Mouse (Mus musculus) liver, adult 2 months (tissue): ENCODE results near the gene Nit2.

Experiments used
- CTCF ChIP-seq: fragments of 200-500 bp; IDR thresholded peaks from 2 replicates; pipeline ENCODE4 v1.5.1; 2011; ENCODE audit warnings: low read depth, low read length, control low read depth
- POLR2A ChIP-seq: fragments of 200-500 bp; IDR thresholded peaks from 2 replicates; pipeline ENCODE4 v1.6.1; 2011; ENCODE audit warnings: low read length, control low read depth; ENCODE audit not compliant: insufficient read depth; ENCODE audit errors: extremely low read depth

DNA sequence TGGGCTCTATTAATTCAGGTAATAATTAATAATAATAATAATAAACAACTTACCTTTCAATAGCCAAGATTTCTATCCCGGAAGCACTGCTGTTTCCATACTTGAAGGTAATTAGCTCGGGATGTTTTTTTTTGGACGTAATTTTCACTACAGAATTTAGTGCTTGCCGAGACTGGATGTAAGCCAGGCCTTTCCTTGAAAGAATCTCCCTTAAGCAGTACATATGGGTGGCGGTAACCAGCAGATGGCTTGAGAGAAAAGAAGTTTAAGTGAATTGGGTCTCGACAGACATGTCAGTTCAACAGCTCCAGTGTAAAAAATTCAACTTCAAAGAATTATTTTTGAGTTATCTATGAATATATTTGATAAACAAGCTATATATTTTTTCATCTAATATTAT lies 4.4 kb upstream of the Nit2 start:
- TF ChIP-seq CTCF (no peak), POLR2A (no peak)
